Mouse (Mus musculus) heart, adult 2 months (tissue): ENCODE results near the gene Wdcp.
A peak's percentile ranks its signal among the peaks of the same experiment; 100 is the strongest.

ENCODE experiments used
- CTCF ChIP-seq: fragments of 200-600 bp; IDR thresholded peaks from 2 replicates; pipeline ENCODE4 v1.8.1; 2022; ENCODE audit warnings: antibody characterized with exemption, mild to moderate bottlenecking, moderate library complexity
- EP300 ChIP-seq: fragments of 200-500 bp; IDR thresholded peaks from 2 replicates; pipeline ENCODE4 v1.6.1; 2011; ENCODE audit warnings: low read depth, low read length, control low read depth; ENCODE audit not compliant: insufficient read depth
- POLR2A ChIP-seq: fragments of 200-500 bp; IDR thresholded peaks from 2 replicates; pipeline ENCODE4 v1.6.1; 2011; ENCODE audit warnings: mild to moderate bottlenecking, low read depth, low read length, control low read depth; ENCODE audit not compliant: insufficient read depth

- TF ChIP-seq CTCF (peak; percentile 40), EP300 (no peak), POLR2A (no peak)
Observed at GRCm38 (mm10) chr12:4793718-4794117, 49.4 kb upstream of the Wdcp start.
